Mouse (Mus musculus) embryonic facial prominence, embryonic 13.5 days (tissue): ENCODE measurements at regions not wholly inside any gene's neighbourhood (a gene's known extent, or its start where the extent isn't known, plus 50 kb on each side); places are given as distances from the start of the nearest gene placed in this dataset.

Experiments
- ATAC-seq: fragments of 200-750 bp; cut with Nextera tagmentation; 2 replicates; pipeline ENCODE4 v1.8.0; 2017; ENCODE audit warnings: low read depth; ENCODE audit not compliant: insufficient number of reproducible peaks, insufficient read depth, low FRiP score, low TSS enrichment
- H3K27ac ChIP-seq: fragments of 300-500 bp; sonication (generic); 2 replicates; pipeline ENCODE4 v1.5.1; 2015; ENCODE audit warnings: moderate library complexity, mild to moderate bottlenecking, inconsistent platforms
- H3K27me3 ChIP-seq: fragments of 300-500 bp; sonication (generic); 2 replicates; pipeline ENCODE4 v1.6.1; 2015; ENCODE audit warnings: mild to moderate bottlenecking, inconsistent platforms
- H3K36me3 ChIP-seq: fragments of 300-500 bp; sonication (generic); 2 replicates; pipeline ENCODE4 v1.6.1; 2015; ENCODE audit warnings: mild to moderate bottlenecking, inconsistent platforms
- H3K4me1 ChIP-seq: fragments of 300-500 bp; sonication (generic); 2 replicates; pipeline ENCODE4 v1.6.1; 2015; ENCODE audit warnings: inconsistent platforms
- H3K4me2 ChIP-seq: fragments of 300-500 bp; sonication (generic); 2 replicates; pipeline ENCODE4 v1.6.1; 2015; ENCODE audit warnings: moderate library complexity, mild to moderate bottlenecking, inconsistent platforms
- H3K4me3 ChIP-seq: fragments of 300-500 bp; sonication (generic); 2 replicates; pipeline ENCODE4 v1.5.1; 2015; ENCODE audit warnings: mild to moderate bottlenecking, inconsistent platforms
- H3K9ac ChIP-seq: fragments of 300-500 bp; sonication (generic); 2 replicates; pipeline ENCODE4 v1.6.1; 2015; ENCODE audit warnings: mild to moderate bottlenecking, inconsistent platforms
- H3K9me3 ChIP-seq: fragments of 300-500 bp; sonication (generic); 2 replicates; pipeline ENCODE4 v1.6.1; 2016; ENCODE audit warnings: inconsistent platforms
- WGBS: fragments of 180-500 bp; shearing (Covaris S2); methylation state at CpG from one replicate; pipeline ENCODE4 v1.1.7; 2015; ENCODE audit warnings: mixed read lengths; 5-methylcytosine and 5-hydroxymethylcytosine counted together

- Histone ChIP-seq H3K27me3 (peaks cover 3% of the 10 kb centered on the region; the same call in 1 of the 2 replicates), H3K4me3 (no peak overlapping the region), H3K36me3 (no peaks in the 10 kb centered on the region), H3K4me1 (no peaks in the 10 kb centered on the region), H3K9me3 (no peaks in the 10 kb centered on the region), H3K9ac (no peak overlapping the region), H3K4me2 (no peak overlapping the region), H3K27ac (no peak overlapping the region)
- 60% methylated on average over 2 of the region's 2 CpGs for WGBS
- no peak for ATAC-seq
Observed at GRCm38 (mm10) chr2:78530535-78530934, 337.4 kb upstream of the Ube2e3 start.

- H3K4me1 ChIP-seq, result no peaks in the 10 kb centered on the region
- H3K9me3 ChIP-seq, result no peaks in the 10 kb centered on the region
- H3K4me3 ChIP-seq, result no peak overlapping the region
- no peaks in the 10 kb centered on the region for H3K27me3 ChIP-seq
- no peaks in the 10 kb centered on the region for H3K36me3 ChIP-seq
- WGBS, result 88% methylated on average over 4 of the region's 4 CpGs
- H3K9ac ChIP-seq, result no peak overlapping the region
- ATAC-seq, result no peak
- no peak overlapping the region for H3K4me2 ChIP-seq
- H3K27ac ChIP-seq, result no peak overlapping the region
Observed at GRCm38 (mm10) chr2:78520258-78521023, 347.5 kb upstream of the Ube2e3 start.

- no peak for ATAC-seq
- Histone ChIP-seq H3K4me1 (no peaks in the 10 kb centered on the region), H3K9me3 (no peaks in the 10 kb centered on the region)
Observed at GRCm38 (mm10) chr2:78493115-78493514, 374.8 kb upstream of the Ube2e3 start.

GRCm38 (mm10) chr2:78480036-78480435, 387.9 kb upstream of the Ube2e3 start:
- Histone ChIP-seq H3K27ac (no peak overlapping the region), H3K4me3 (no peak overlapping the region), H3K9ac (no peak overlapping the region), H3K27me3 (no peaks in the 10 kb centered on the region), H3K9me3 (no peaks in the 10 kb centered on the region), H3K36me3 (no peaks in the 10 kb centered on the region), H3K4me2 (no peak overlapping the region), H3K4me1 (no peaks in the 10 kb centered on the region)
- 59% methylated on average over 4 of the region's 4 CpGs for WGBS
- no peak for ATAC-seq

More at GRCm38 (mm10) chr2:78493115-78493514, 374.8 kb upstream of the Ube2e3 start:
- no peak overlapping the region for H3K4me3 ChIP-seq
- H3K36me3 ChIP-seq, result no peaks in the 10 kb centered on the region
- no peak overlapping the region for H3K4me2 ChIP-seq
- H3K9ac ChIP-seq, result no peak overlapping the region
- no peaks in the 10 kb centered on the region for H3K27me3 ChIP-seq
- H3K27ac ChIP-seq, result no peak overlapping the region

GRCm38 (mm10) chr2:78459444-78459843, 408.5 kb upstream of the Ube2e3 start:
- Histone ChIP-seq H3K36me3 (no peaks in the 10 kb centered on the region), H3K27ac (no peak overlapping the region), H3K9me3 (no peaks in the 10 kb centered on the region), H3K27me3 (no peaks in the 10 kb centered on the region), H3K9ac (no peak overlapping the region), H3K4me2 (no peak overlapping the region), H3K4me1 (no peaks in the 10 kb centered on the region), H3K4me3 (no peak overlapping the region)
- WGBS, result 78% methylated on average over 4 of the region's 4 CpGs
- no peak for ATAC-seq

GRCm38 (mm10) chr2:78453411-78453810, 414.5 kb upstream of the Ube2e3 start:
- H3K4me3 ChIP-seq, result no peak overlapping the region
- no peaks in the 10 kb centered on the region for H3K9me3 ChIP-seq
- H3K27ac ChIP-seq, result no peak overlapping the region
- H3K4me2 ChIP-seq, result no peak overlapping the region
- ATAC-seq, result no peak
- no peaks in the 10 kb centered on the region for H3K36me3 ChIP-seq
- WGBS, result 87% methylated on average over 3 of the region's 3 CpGs
- H3K9ac ChIP-seq, result no peak overlapping the region
- H3K4me1 ChIP-seq, result no peaks in the 10 kb centered on the region
- H3K27me3 ChIP-seq, result no peaks in the 10 kb centered on the region

- no peak for ATAC-seq
- Histone ChIP-seq H3K27ac (no peak overlapping the region), H3K36me3 (no peaks in the 10 kb centered on the region), H3K4me3 (no peak overlapping the region), H3K4me2 (no peak overlapping the region), H3K9ac (no peak overlapping the region), H3K27me3 (no peaks in the 10 kb centered on the region), H3K9me3 (no peaks in the 10 kb centered on the region), H3K4me1 (no peaks in the 10 kb centered on the region)
Observed at GRCm38 (mm10) chr2:78436816-78437215, 431.1 kb upstream of the Ube2e3 start.

GRCm38 (mm10) chr2:78435071-78435470, 432.9 kb upstream of the Ube2e3 start:
- ATAC-seq, result no peak
- WGBS, result 52% methylated on average over 2 of the region's 2 CpGs
- Histone ChIP-seq H3K4me3 (no peak overlapping the region), H3K36me3 (no peaks in the 10 kb centered on the region), H3K9ac (no peak overlapping the region), H3K4me2 (no peak overlapping the region), H3K4me1 (no peaks in the 10 kb centered on the region), H3K9me3 (no peaks in the 10 kb centered on the region), H3K27me3 (no peaks in the 10 kb centered on the region), H3K27ac (no peak overlapping the region)

GRCm38 (mm10) chr2:78427659-78428336, 440.1 kb upstream of the Ube2e3 start:
- Histone ChIP-seq H3K27me3 (no peaks in the 10 kb centered on the region), H3K4me1 (no peaks in the 10 kb centered on the region), H3K27ac (no peak overlapping the region), H3K9ac (no peak overlapping the region), H3K36me3 (no peaks in the 10 kb centered on the region), H3K4me3 (no peak overlapping the region), H3K9me3 (no peaks in the 10 kb centered on the region), H3K4me2 (no peak overlapping the region)
- no peak for ATAC-seq

GRCm38 (mm10) chr2:78418561-78419338, 449.2 kb upstream of the Ube2e3 start:
- no peak for ATAC-seq
- no peak overlapping the region for H3K27ac ChIP-seq
- H3K4me2 ChIP-seq, result no peak overlapping the region
- WGBS, result 50% methylated on average over 3 of the region's 3 CpGs
- no peaks in the 10 kb centered on the region for H3K4me1 ChIP-seq
- no peaks in the 10 kb centered on the region for H3K36me3 ChIP-seq
- H3K9me3 ChIP-seq, result no peaks in the 10 kb centered on the region
- no peaks in the 10 kb centered on the region for H3K27me3 ChIP-seq
- H3K9ac ChIP-seq, result no peak overlapping the region
- no peak overlapping the region for H3K4me3 ChIP-seq

GRCm38 (mm10) chr2:78416574-78417109, 451.3 kb upstream of the Ube2e3 start:
- Histone ChIP-seq H3K9ac (no peak overlapping the region), H3K4me1 (no peaks in the 10 kb centered on the region), H3K4me3 (no peak overlapping the region), H3K27me3 (no peaks in the 10 kb centered on the region), H3K9me3 (no peaks in the 10 kb centered on the region), H3K4me2 (no peak overlapping the region), H3K36me3 (no peaks in the 10 kb centered on the region), H3K27ac (no peak overlapping the region)
- WGBS, result 59% methylated on average over 2 of the region's 2 CpGs
- no peak for ATAC-seq
